Mouse (Mus musculus) E14TG2a.4 (cell line): ENCODE data around the gene Atp5l.

Experiments
- H3K27me3 ChIP-seq: 2 replicates; pipeline ENCODE4 v1.6.1; 2014; ENCODE audit warnings: low read length, control low read depth; ENCODE audit not compliant: insufficient read depth
- H3K36me3 ChIP-seq: 2 replicates; pipeline ENCODE4 v1.6.1; 2014; ENCODE audit warnings: low read length, control low read depth; ENCODE audit not compliant: insufficient read depth
- H3K4me1 ChIP-seq: replicated peaks from 2 replicates; pipeline ENCODE4 v1.6.1; 2014; ENCODE audit warnings: low read depth, low read length, control low read depth
- H3K4me3 ChIP-seq: replicated peaks from 2 replicates; pipeline ENCODE4 v1.5.1; 2014; ENCODE audit warnings: mild to moderate bottlenecking, low read length
- H3K9me3 ChIP-seq: 2 replicates; pipeline ENCODE4 v1.6.1; 2014; ENCODE audit warnings: low read length, control low read depth
- CTCF ChIP-seq: conservative IDR thresholded peaks from 2 replicates; pipeline ENCODE4 v1.5.1; 2014; ENCODE audit warnings: low read length
- NANOG ChIP-seq: IDR thresholded peaks from 2 replicates; pipeline ENCODE4 v1.6.1; 2014; ENCODE audit warnings: borderline replicate concordance, low read length, mixed read lengths
- POU5F1 ChIP-seq: IDR thresholded peaks from 2 replicates; pipeline ENCODE4 v1.6.1; 2014; ENCODE audit warnings: low read length, borderline replicate concordance

Atp5l gene

GRCm38 (mm10) chr9:44946185-44946695, 25.7 kb upstream of the Atp5l start:
- no peaks in the 10 kb centered on the region for H3K27me3 ChIP-seq
- no peak overlapping the region for H3K4me3 ChIP-seq
- no peaks in the 10 kb centered on the region for H3K9me3 ChIP-seq
- peaks cover 98% of the 10 kb centered on the region for H3K36me3 ChIP-seq
- TF ChIP-seq CTCF (no peak), POU5F1 (no peak), NANOG (no peak)
- H3K4me1 ChIP-seq = no peaks in the 10 kb centered on the region

- TF ChIP-seq CTCF (no peak), NANOG (no peak), POU5F1 (no peak)
- peaks cover 97% of the 10 kb centered on the region for H3K36me3 ChIP-seq
- H3K4me3 ChIP-seq = no peak overlapping the region
Measured at GRCm38 (mm10) chr9:44942421-44942820, 21.9 kb upstream of the Atp5l start.

GRCm38 (mm10) chr9:44941756-44942155, 21.2 kb upstream of the Atp5l start:
- Histone ChIP-seq H3K27me3 (no peaks in the 10 kb centered on the region), H3K4me1 (no peaks in the 10 kb centered on the region), H3K36me3 (peaks cover 95% of the 10 kb centered on the region), H3K9me3 (no peaks in the 10 kb centered on the region), H3K4me3 (no peak overlapping the region)
- TF ChIP-seq CTCF (no peak), POU5F1 (no peak), NANOG (no peak)

More at GRCm38 (mm10) chr9:44942421-44942820, 21.9 kb upstream of the Atp5l start:
- no peaks in the 10 kb centered on the region for H3K9me3 ChIP-seq
- H3K4me1 ChIP-seq = no peaks in the 10 kb centered on the region
- H3K27me3 ChIP-seq = no peaks in the 10 kb centered on the region

GRCm38 (mm10) chr9:44921543-44921942, 1.0 kb upstream of the Atp5l start:
- peaks cover 23% of the 10 kb centered on the region for H3K4me1 ChIP-seq
- H3K27me3 ChIP-seq = no peaks in the 10 kb centered on the region
- H3K36me3 ChIP-seq = peaks cover 11% of the 10 kb centered on the region; the same call in 1 of the 2 replicates
- H3K9me3 ChIP-seq = no peaks in the 10 kb centered on the region
- TF ChIP-seq CTCF (no peak), POU5F1 (no peak), NANOG (no peak)
- H3K4me3 ChIP-seq = peak overlapping the region; percentile 97

GRCm38 (mm10) chr9:44921123-44921468, 554 bp upstream of the Atp5l start:
- Histone ChIP-seq H3K4me1 (peaks cover 23% of the 10 kb centered on the region), H3K9me3 (no peaks in the 10 kb centered on the region), H3K27me3 (no peaks in the 10 kb centered on the region), H3K36me3 (peaks cover 11% of the 10 kb centered on the region; the same call in 1 of the 2 replicates), H3K4me3 (peak overlapping the region; percentile 97)
- TF ChIP-seq NANOG = no peak
- no peak for TF ChIP-seq POU5F1

GRCm38 (mm10) chr9:44919606-44920005, 936 bp downstream of the Atp5l start:
- peaks cover 34% of the 10 kb centered on the region for H3K4me1 ChIP-seq
- H3K36me3 ChIP-seq = peaks cover 23% of the 10 kb centered on the region
- no peak for TF ChIP-seq NANOG
- no peak for TF ChIP-seq CTCF
- no peak for TF ChIP-seq POU5F1
- no peaks in the 10 kb centered on the region for H3K27me3 ChIP-seq
- peak overlapping the region; percentile 97 for H3K4me3 ChIP-seq
- H3K9me3 ChIP-seq = no peaks in the 10 kb centered on the region

- H3K4me1 ChIP-seq = peaks cover 31% of the 10 kb centered on the region
- TF ChIP-seq CTCF = peak; percentile 49
- TF ChIP-seq POU5F1 = no peak
- H3K36me3 ChIP-seq = peaks cover 56% of the 10 kb centered on the region
- no peaks in the 10 kb centered on the region for H3K9me3 ChIP-seq
- H3K27me3 ChIP-seq = no peaks in the 10 kb centered on the region
- H3K4me3 ChIP-seq = no peak overlapping the region
Measured at GRCm38 (mm10) chr9:44916196-44916595, 4.3 kb downstream of the Atp5l start.

- peaks cover 31% of the 10 kb centered on the region for H3K4me1 ChIP-seq
- peaks cover 67% of the 10 kb centered on the region for H3K36me3 ChIP-seq
- TF ChIP-seq POU5F1 (no peak), CTCF (no peak), NANOG (no peak)
- H3K4me3 ChIP-seq = no peak overlapping the region
- H3K9me3 ChIP-seq = no peaks in the 10 kb centered on the region
- no peaks in the 10 kb centered on the region for H3K27me3 ChIP-seq
Measured at GRCm38 (mm10) chr9:44914706-44915105, 5.8 kb downstream of the Atp5l start.

GRCm38 (mm10) chr9:44911365-44911764, 9.2 kb downstream of the Atp5l start:
- TF ChIP-seq NANOG (no peak), CTCF (no peak), POU5F1 (no peak)
- Histone ChIP-seq H3K4me3 (no peak overlapping the region), H3K27me3 (no peaks in the 10 kb centered on the region), H3K4me1 (peaks cover 11% of the 10 kb centered on the region), H3K9me3 (no peaks in the 10 kb centered on the region), H3K36me3 (peaks cover 56% of the 10 kb centered on the region)
